ENCODE assay signal across 11 mouse cellular contexts in the genomic region with DNA sequence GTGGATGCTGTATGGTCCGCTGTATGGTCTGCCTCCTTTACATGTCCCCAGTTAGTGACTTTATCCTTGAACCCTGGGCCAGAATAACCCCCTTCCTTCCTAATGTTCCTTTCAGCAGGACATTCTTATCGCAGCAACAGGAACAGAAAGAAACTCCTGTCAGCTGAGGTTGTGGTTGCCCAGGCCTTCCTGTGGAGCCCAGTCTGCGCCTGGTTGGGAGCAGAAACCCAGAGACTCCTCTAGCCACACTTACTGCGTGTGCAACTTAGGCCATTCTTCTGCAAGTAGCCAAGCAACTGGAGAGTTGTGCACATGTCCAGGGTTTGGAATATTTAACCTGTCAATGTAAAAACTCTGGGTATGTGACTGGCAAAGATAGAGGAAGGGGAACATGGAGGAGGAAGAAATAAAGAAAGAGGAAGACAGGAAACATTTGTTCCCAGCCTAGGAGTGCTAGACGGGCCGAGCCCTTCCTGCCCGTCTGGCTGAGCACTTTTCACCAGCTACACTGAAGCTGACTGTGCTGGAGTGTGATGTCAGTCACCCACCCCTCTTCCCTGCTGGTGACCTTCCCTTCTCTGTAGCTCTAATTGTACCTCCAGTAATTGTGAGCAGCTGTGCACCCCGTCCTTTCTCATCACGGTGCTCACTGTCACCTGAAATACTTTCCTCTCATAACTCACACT.
DNase-seq lines count a peak whose midpoint lies in the region; ATAC-seq lines count a peak whose summit lies in the region.
"Had no signal": no experiment of that assay in that cellular context is flagged by ENCODE, and none has a peak within 500 bp of the region (broad histone marks: within the 10 kb centered on the region; RNA-seq: fewer than 3 reads in every experiment).

No protein-coding gene starts in this region.

- peak; percentile 17; the same call in 1 of the 2 replicates for ATAC-seq in midbrain, embryonic 15.5 days (replicated peaks)
- ATAC-seq in heart, embryonic 16.5 days (replicated peaks; ENCODE audit: extremely low read depth, insufficient read depth, low FRiP score), result peak; percentile 65

- no peak for DNase-seq in heart, embryonic 10.5 days (ENCODE audit: low spot score)
- DNase-seq in heart, postnatal 4 days, result no peak
- no peak for DNase-seq in midbrain, embryonic 10.5 days (ENCODE audit: low spot score)
- DNase-seq in urinary bladder, postnatal 25 days (ENCODE audit: low spot score), result no peak
- no peak for DNase-seq in ovary, postnatal 14 days (ENCODE audit: low spot score)
- DNase-seq: kidney, adult 9 months had no signal

- no peaks in the 10 kb centered on the region for H3K36me3 ChIP-seq in heart, embryonic 10.5 days
- H3K36me3 ChIP-seq in midbrain, embryonic 15.5 days (replicated peaks), result no peaks in the 10 kb centered on the region
- H3K36me3 ChIP-seq in midbrain, embryonic 10.5 days, result no peaks in the 10 kb centered on the region
- no peaks in the 10 kb centered on the region for H3K36me3 ChIP-seq in heart, embryonic 16.5 days (ENCODE audit: control insufficient read depth, insufficient read depth)
- no peaks in the 10 kb centered on the region for H3K36me3 ChIP-seq in megakaryocyte, embryonic 14.5 days (replicated peaks; ENCODE audit: low read length)
- H3K36me3 ChIP-seq: embryonic facial prominence, embryonic 15.5 days; midbrain, embryonic 12.5 days had no signal

- H3K27me3 ChIP-seq in heart, embryonic 10.5 days (ENCODE audit: insufficient read depth, poor library complexity, severe bottlenecking), result no peaks in the 10 kb centered on the region
- no peaks in the 10 kb centered on the region for H3K27me3 ChIP-seq in midbrain, embryonic 15.5 days (replicated peaks)
- H3K27me3 ChIP-seq in midbrain, embryonic 10.5 days (ENCODE audit: low read depth, poor library complexity, severe bottlenecking), result peaks cover 47% of the 10 kb centered on the region
- no peaks in the 10 kb centered on the region for H3K27me3 ChIP-seq in heart, embryonic 16.5 days (ENCODE audit: control insufficient read depth, insufficient read depth, low read length)
- H3K27me3 ChIP-seq in megakaryocyte, embryonic 14.5 days (replicated peaks), result peaks cover 15% of the 10 kb centered on the region
- H3K27me3 ChIP-seq: embryonic facial prominence, embryonic 15.5 days had no signal

- no peak overlapping the region for H3K4me3 ChIP-seq in heart, embryonic 10.5 days
- no peak overlapping the region for H3K4me3 ChIP-seq in midbrain, embryonic 15.5 days
- H3K4me3 ChIP-seq in midbrain, embryonic 10.5 days, result no peak overlapping the region
- H3K4me3 ChIP-seq in heart, embryonic 16.5 days (ENCODE audit: low read length), result no peak overlapping the region
- H3K4me3 ChIP-seq in megakaryocyte, embryonic 14.5 days (replicated peaks), result peak overlapping the region; percentile 88
- H3K4me3 ChIP-seq: embryonic facial prominence, embryonic 15.5 days; midbrain, embryonic 12.5 days had no signal

- no peaks in the 10 kb centered on the region for H3K9me3 ChIP-seq in heart, embryonic 10.5 days
- no peaks in the 10 kb centered on the region for H3K9me3 ChIP-seq in midbrain, embryonic 15.5 days
- no peaks in the 10 kb centered on the region for H3K9me3 ChIP-seq in midbrain, embryonic 10.5 days (replicated peaks)
- H3K9me3 ChIP-seq in heart, embryonic 16.5 days (replicated peaks; ENCODE audit: control insufficient read depth, low read length), result no peaks in the 10 kb centered on the region
- 0 out of 2 replicates have a peak, but pooled peaks cover 4% of the 10 kb centered on the region for H3K9me3 ChIP-seq in megakaryocyte, embryonic 14.5 days
- H3K9me3 ChIP-seq: embryonic facial prominence, embryonic 15.5 days; midbrain, embryonic 12.5 days had no signal

- peaks cover 36% of the 10 kb centered on the region for H3K4me1 ChIP-seq in heart, embryonic 10.5 days
- no peaks in the 10 kb centered on the region for H3K4me1 ChIP-seq in midbrain, embryonic 15.5 days
- no peaks in the 10 kb centered on the region for H3K4me1 ChIP-seq in midbrain, embryonic 10.5 days
- H3K4me1 ChIP-seq in heart, embryonic 16.5 days (ENCODE audit: control insufficient read depth, insufficient read depth, low read length), result peaks cover 14% of the 10 kb centered on the region
- peaks cover 61% of the 10 kb centered on the region for H3K4me1 ChIP-seq in megakaryocyte, embryonic 14.5 days
- H3K4me1 ChIP-seq: embryonic facial prominence, embryonic 15.5 days; midbrain, embryonic 12.5 days had no signal

- 36% methylated on average over 9 of the region's 9 CpGs for WGBS in heart, embryonic 10.5 days
- 73% methylated on average over 9 of the region's 9 CpGs for WGBS in midbrain, embryonic 15.5 days
- WGBS in midbrain, embryonic 10.5 days, result 72% methylated on average over 9 of the region's 9 CpGs
- 36% methylated on average over 9 of the region's 9 CpGs for WGBS in heart, embryonic 16.5 days

- H3K4me2 ChIP-seq in midbrain, embryonic 15.5 days, result no peak overlapping the region
- no peak overlapping the region for H3K4me2 ChIP-seq in heart, embryonic 16.5 days (ENCODE audit: low read depth, low read length)
- H3K4me2 ChIP-seq: embryonic facial prominence, embryonic 15.5 days; midbrain, embryonic 12.5 days had no signal

- peak overlapping the region; percentile 79 for H3K27ac ChIP-seq in heart, embryonic 10.5 days
- no peak overlapping the region for H3K27ac ChIP-seq in midbrain, embryonic 15.5 days
- H3K27ac ChIP-seq in midbrain, embryonic 10.5 days (replicated peaks), result no peak overlapping the region
- peak overlapping the region; percentile 29; the same call in 1 of the 2 replicates for H3K27ac ChIP-seq in heart, embryonic 16.5 days (ENCODE audit: low read length)
- H3K27ac ChIP-seq: embryonic facial prominence, embryonic 15.5 days; midbrain, embryonic 12.5 days had no signal

- no peak overlapping the region for H3K9ac ChIP-seq in midbrain, embryonic 15.5 days
- H3K9ac ChIP-seq in heart, embryonic 16.5 days (ENCODE audit: low read length), result 0 out of 2 replicates have a peak overlapping the region, but pooled peaks have one; percentile 17
- H3K9ac ChIP-seq: embryonic facial prominence, embryonic 15.5 days; midbrain, embryonic 12.5 days had no signal

Comparison
In these comparisons a context has a peak if more than half of its experiments do, and no peak if none do; other contexts are left out.
1. H3K27ac ChIP-seq: peak in heart, embryonic 10.5 days (single experiment) and heart, embryonic 16.5 days (single experiment); none in midbrain, embryonic 15.5 days (single experiment) and midbrain, embryonic 10.5 days (single experiment).